Mouse (Mus musculus) heart, postnatal 4 days (tissue): ENCODE data around the gene Fam104a. TPM values are rescaled to one million over a fixed set of nuclear protein-coding genes. Genes with fewer than 3 reads are reported as not detected.

Experiments
- DNase-seq: peaks from one replicate; pipeline ENCODE4 v3.0.0; 2021
- total RNA-seq, 2 experiments: library from RNA; stranded (reverse); gene quantifications; 2 replicates each; pipeline ENCODE4 v1.2.3; 2021

Fam104a gene
- total RNA-seq, 2 experiments from 2014 or later, result 25.2 to 27.3 TPM

DNA sequence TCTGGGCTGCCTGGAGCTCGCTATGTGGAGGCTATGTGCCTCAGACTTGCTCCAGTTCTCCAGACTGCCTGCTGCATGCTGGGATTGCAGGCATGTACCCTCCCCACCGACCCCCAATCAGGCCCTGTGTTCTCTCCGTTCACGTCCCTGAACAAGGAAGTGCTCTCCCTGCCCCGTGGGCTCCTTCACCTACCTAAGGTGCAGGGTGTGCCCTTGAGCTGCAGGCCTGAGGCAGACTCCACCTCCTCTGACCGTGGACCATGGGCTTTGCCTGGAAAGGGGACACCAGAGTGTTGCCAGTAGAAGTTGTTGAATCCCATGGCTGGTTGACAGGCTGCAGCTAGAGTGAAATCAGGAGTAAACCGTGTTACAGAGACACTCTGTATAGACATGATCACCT, 15.7 kb upstream of the Fam104a start:
- DNase-seq, result no peak

- DNase-seq, result no peak
Measured at GRCm38 (mm10) chr11:113698013-113698545, 14.1 kb upstream of the Fam104a start.

DNA sequence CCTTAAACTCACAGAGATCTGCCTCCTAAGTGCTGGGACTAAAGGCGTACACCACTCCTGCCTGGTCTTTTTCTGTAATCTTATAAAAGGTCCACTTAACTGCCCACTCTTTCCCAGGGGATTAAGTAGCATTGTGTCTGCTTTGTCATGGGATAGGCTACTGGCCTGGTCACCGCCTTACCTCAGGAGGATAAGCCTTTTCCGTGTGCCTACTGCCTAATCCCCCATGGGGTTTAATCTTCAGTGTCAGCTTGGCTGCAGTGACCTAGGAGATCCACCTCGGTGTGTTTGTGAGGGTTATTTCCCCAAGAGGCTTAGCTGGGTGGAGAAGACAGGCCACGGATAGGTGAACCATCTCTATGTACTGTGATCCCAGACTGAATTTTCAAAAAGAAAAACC, 13.6 kb upstream of the Fam104a start:
- DNase-seq, result no peak

- DNase-seq, result no peak
Measured at GRCm38 (mm10) chr11:113691851-113692250, 7.9 kb upstream of the Fam104a start.

- no peak for DNase-seq
Measured at GRCm38 (mm10) chr11:113691318-113691717, 7.4 kb upstream of the Fam104a start.

GRCm38 (mm10) chr11:113690506-113690905, 6.6 kb upstream of the Fam104a start:
- DNase-seq, result no peak

- no peak for DNase-seq
Measured at GRCm38 (mm10) chr11:113687031-113687430, 3.1 kb upstream of the Fam104a start.

GRCm38 (mm10) chr11:113684707-113685426, 912 bp upstream of the Fam104a start:
- no peak for DNase-seq

DNA sequence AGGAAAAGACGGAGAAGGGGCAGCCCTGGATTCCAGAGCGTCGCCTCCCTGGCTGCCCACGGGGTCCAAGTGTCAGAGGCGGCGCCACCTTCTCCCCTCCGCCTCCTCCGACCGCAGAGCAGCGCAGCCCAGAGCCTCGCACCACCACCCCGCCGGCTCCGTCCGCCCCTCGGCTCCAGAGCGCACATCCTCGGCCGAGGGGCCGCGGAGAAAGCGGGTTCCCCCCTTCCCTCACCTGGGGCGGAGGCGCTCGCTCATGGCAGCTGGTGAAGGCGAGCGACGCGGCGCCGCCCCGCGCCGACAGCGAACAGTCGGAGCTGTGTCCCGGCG, 363 bp downstream of the Fam104a start:
- DNase-seq, result no peak

DNA sequence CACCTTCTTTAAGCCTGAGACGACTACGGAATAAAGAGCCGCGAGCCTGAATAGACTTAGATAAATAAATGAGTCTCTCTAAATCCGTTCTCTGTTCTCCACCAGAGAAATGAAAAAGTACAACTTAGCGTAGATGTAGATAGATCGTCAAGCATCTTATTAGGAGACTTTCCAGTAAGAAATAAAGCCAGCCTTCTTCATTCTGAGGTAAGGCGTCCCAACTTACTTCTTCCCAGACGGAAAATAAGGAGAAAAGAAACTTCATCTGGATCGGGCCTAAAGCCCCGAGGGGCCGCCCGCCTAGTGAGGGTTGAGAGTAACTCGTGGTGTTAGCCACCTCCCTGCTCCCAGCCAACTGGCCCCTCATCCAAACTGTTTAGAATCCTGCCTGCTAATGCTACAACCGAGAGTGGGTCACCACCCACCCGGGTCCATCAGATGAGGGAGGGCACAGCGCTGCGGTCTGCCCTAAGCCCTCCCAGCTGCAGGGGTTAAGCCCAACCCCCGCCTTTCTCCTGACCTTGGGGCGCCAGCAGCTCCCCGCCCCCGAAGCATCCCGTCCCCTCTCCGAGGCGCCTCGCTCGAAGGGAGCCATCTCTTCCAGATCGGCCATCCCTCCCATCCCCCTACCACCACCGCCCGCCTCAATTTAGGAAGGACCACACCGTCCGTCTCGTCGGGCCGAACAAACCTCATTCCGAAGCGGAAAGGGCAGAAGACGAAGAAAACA, 893 bp downstream of the Fam104a start:
- DNase-seq, result peak; percentile 69

DNA sequence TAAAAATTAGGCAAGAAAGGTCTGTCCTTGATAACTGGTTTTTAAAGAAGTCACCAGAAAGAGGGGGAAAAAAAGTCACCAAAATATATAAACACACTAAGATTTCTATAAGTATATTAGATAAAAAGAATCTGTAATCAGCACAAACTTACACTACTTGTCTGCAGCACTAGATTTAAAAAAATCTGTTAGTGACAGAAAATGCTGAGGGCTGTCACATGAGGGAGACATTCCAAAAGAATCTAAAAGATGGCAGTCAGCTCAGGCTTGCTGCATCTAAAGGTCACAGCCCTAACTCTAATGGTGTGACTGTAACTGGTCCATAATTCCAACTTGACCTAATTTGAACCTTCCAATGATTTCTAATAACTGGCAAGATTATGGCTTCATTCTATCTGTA, 2.0 kb downstream of the Fam104a start:
- DNase-seq, result no peak

- DNase-seq, result no peak
Measured at GRCm38 (mm10) chr11:113680954-113681353, 3.0 kb downstream of the Fam104a start.

- peak; percentile 22 for DNase-seq
Measured at GRCm38 (mm10) chr11:113678373-113678772, 5.6 kb downstream of the Fam104a start.

GRCm38 (mm10) chr11:113677378-113677777, 6.6 kb downstream of the Fam104a start:
- no peak for DNase-seq

- DNase-seq, result no peak
Measured at GRCm38 (mm10) chr11:113676847-113677246, 7.1 kb downstream of the Fam104a start.

- DNase-seq, result no peak
Measured at GRCm38 (mm10) chr11:113674595-113674994, 9.4 kb downstream of the Fam104a start.

- no peak for DNase-seq
Measured at GRCm38 (mm10) chr11:113673614-113674013, 10.3 kb downstream of the Fam104a start.

DNA sequence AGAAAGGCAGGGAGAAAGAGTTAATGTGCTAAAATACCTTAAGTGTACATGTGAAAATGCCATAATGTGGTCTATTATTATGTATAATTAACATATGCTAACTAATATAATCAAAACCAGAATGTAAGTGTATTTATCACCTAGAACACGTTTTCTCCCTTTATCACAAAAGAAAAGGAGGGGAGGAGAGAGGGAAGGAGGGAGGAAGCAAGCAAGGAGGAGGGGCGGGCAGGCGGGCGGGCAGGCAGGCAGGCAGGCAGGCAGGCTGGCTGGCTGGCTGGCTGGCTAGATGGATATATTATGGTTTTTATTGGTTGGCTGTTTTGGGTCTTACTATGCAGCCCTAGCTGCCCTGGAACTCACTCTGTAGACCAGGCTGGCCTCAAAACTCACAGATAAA, 14.2 kb downstream of the Fam104a start:
- no peak for DNase-seq

DNA sequence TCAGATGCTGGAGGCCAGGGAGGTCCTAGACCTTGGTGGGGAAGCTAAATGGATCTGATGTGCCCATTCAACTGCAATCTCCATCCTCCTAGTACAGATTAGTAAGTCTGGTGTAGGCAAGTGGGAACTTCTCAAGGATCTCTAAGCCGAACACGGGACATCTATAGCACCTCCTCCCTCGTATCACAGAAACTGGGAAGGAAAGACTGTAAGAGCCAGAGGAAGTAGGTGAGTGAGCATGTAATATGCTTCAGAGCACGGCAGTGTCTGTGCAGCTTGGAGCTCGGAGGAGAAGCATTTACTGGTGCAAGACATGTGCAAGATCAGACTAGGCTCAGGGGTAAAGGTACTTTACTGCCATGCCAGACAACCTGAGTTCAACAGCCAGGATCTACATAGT, 15.1 kb downstream of the Fam104a start:
- no peak for DNase-seq

- no peak for DNase-seq
Measured at GRCm38 (mm10) chr11:113667704-113668103, 16.3 kb downstream of the Fam104a start.

- DNase-seq, result no peak
Measured at GRCm38 (mm10) chr11:113667122-113667521, 16.8 kb downstream of the Fam104a start.

GRCm38 (mm10) chr11:113666648-113667047, 17.3 kb downstream of the Fam104a start:
- no peak for DNase-seq

- DNase-seq, result no peak
Measured at GRCm38 (mm10) chr11:113666205-113666604, 17.8 kb downstream of the Fam104a start.

GRCm38 (mm10) chr11:113664279-113664678, 19.7 kb downstream of the Fam104a start:
- no peak for DNase-seq
